Mouse (Mus musculus): ENCODE results near the gene Gm20920. TPM values are rescaled to one million over a fixed set of nuclear protein-coding genes. Genes with fewer than 3 reads are reported as not detected.

Gene Gm20920
- polyA plus RNA-seq (2015; fragmentation: Illumina TruSeq; extraction: RNeasy Lipid Tissue Mini Kit (QIAGEN cat#74804); ENCODE audit: insufficient read depth, low read depth, low replicate concordance): not detected

DNA sequence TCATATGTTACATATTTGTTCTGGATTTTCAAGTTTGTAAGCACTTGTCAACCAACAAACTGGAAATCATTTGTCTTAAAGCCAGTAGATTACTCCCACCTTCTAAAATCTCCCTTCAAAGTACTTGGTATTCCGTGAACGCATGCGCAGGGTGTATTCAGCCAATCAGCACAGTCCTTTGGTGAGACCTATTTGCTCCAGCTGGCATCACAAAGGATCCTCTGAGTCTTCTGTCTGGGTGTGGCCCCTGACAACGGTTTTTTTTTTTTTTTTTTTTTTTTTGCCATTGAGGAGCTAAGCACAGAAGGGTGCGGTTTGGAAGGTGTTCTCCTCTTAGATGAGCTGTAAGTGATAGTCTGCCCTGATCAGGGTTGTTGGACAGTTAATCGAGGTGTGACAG lies at the start of gene Gm20920:
TSS of gene Gm20920 (plus strand) at position 301 of the 400 bp plus-strand sequence.

